Mouse (Mus musculus) CH12.LX (cell line): ENCODE data around the gene Pole2.

Source experiments
- CHD2 ChIP-seq: IDR thresholded peaks from 2 replicates; pipeline ENCODE4 v1.6.1; 2011; ENCODE audit warnings: low read length, improper control_type of control experiment
- CTCF ChIP-seq, 2 experiments: IDR thresholded peaks in 1 of 2; conservative IDR thresholded peaks in 1 of 2; 2 replicates each; pipeline ENCODE4 v1.5.1; 2011 to 2012; ENCODE audit warnings: low read depth in 2 of 2, low read length in 2 of 2, improper control_type of control experiment in 1 of 2, inconsistent platforms in 1 of 2, mild to moderate bottlenecking in 1 of 2, moderate library complexity in 1 of 2
- EP300 ChIP-seq: IDR thresholded peaks from 2 replicates; pipeline ENCODE4 v1.6.1; 2011; ENCODE audit warnings: low read length, improper control_type of control experiment
- HCFC1 ChIP-seq: IDR thresholded peaks from 2 replicates; pipeline ENCODE4 v1.6.1; 2012; ENCODE audit warnings: low read depth, mild to moderate bottlenecking, inconsistent platforms, low read length, improper control_type of control experiment
- JUN ChIP-seq: IDR thresholded peaks from 2 replicates; pipeline ENCODE4 v1.6.1; 2011; ENCODE audit warnings: low read depth, mild to moderate bottlenecking, low read length, improper control_type of control experiment, moderate library complexity; ENCODE audit not compliant: insufficient read depth
- MAX ChIP-seq: IDR thresholded peaks from 2 replicates; pipeline ENCODE4 v1.6.1; 2011; ENCODE audit warnings: low read length, improper control_type of control experiment
- POLR2A ChIP-seq: IDR thresholded peaks from 2 replicates; pipeline ENCODE4 v1.6.1; 2011; ENCODE audit warnings: low read depth, mild to moderate bottlenecking, improper control_type of control experiment, low read length
- RCOR1 ChIP-seq: conservative IDR thresholded peaks from 2 replicates; pipeline ENCODE4 v1.6.1; 2012; ENCODE audit warnings: low read depth, mild to moderate bottlenecking, inconsistent platforms, low read length, improper control_type of control experiment
- SIN3A ChIP-seq: IDR thresholded peaks from 2 replicates; pipeline ENCODE4 v1.6.1; 2012; ENCODE audit warnings: low read length, improper control_type of control experiment, inconsistent platforms

DNA sequence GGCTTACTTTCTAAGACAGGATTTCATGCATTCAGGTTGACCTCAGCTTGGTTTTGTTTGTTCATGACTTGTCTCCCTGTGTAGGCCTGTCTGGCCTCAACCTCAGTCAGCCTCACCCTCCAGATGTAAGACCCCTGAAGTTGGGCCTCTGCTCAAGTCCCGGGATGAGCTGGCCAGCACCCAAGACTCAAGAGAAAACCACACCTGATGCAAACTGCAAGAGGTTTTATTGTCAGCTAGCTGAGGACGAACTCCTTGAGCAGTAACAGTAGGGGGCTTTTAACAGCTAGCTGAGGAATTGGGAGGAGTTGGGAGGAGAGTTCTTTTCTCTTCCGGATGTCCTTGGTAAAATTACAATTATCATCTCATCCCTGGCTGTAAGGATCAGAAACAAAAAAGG is 50.5 kb downstream of the Pole2 start:
- TF ChIP-seq JUN: no peak
- no peak for TF ChIP-seq CTCF (conservative IDR thresholded peaks at IDR 0.05 in 1 of 2, IDR thresholded peaks at IDR 0.05 in 1 of 2; ENCODE audit: low read depth in 2 of 2, low read length in 2 of 2)
- TF ChIP-seq RCOR1: no peak
- no peak for TF ChIP-seq MAX
- no peak for TF ChIP-seq POLR2A
- no peak for TF ChIP-seq EP300
- TF ChIP-seq SIN3A: no peak
- no peak for TF ChIP-seq HCFC1
- TF ChIP-seq CHD2: no peak
